Mouse (Mus musculus): Measurements from ENCODE around the gene Ide.

- TF ChIP-seq CTCF (IDR thresholded peaks at IDR 0.05 in 2 of 3, conservative IDR thresholded peaks at IDR 0.05 in 1 of 3; ENCODE audit: control insufficient read depth in 1 of 3, insufficient read depth in 1 of 3, low read depth in 2 of 3, low read length in 3 of 3, poor library complexity in 1 of 3, severe bottlenecking in 1 of 3): no peak
- TF ChIP-seq E2F4 (IDR thresholded peaks at IDR 0.05; ENCODE audit: borderline replicate concordance, low read depth, low read length): no peak
- TF ChIP-seq POLR2A (IDR thresholded peaks at IDR 0.05; ENCODE audit: control insufficient read depth in 1 of 2, insufficient read depth in 1 of 2, low read depth in 1 of 2, low read length in 2 of 2, poor library complexity in 1 of 2): no peak
- TF ChIP-seq MAX (IDR thresholded peaks at IDR 0.05; ENCODE audit: low read length): no peak
Measured at GRCm38 (mm10) chr19:37352756-37353155, 15.1 kb upstream of the Ide start.
